9 mouse cellular contexts compared by ENCODE assay signal in genomic region chr10:108113361-108114237, GRCm38 (mm10). TPM values are rescaled to one million over a fixed set of nuclear protein-coding genes. Genes with fewer than 3 reads are reported as not detected.
A peak's percentile ranks its signal among the peaks of the same experiment; 100 is the strongest.
DNase-seq lines count a peak whose midpoint lies in the region; ATAC-seq and TF ChIP-seq lines count a peak whose summit lies in the region.
"Had no signal": no experiment of that assay in that cellular context is flagged by ENCODE, and none has a peak within 500 bp of the region (broad histone marks: within the 10 kb centered on the region; RNA-seq: fewer than 3 reads in every experiment).

No protein-coding gene starts in this region.

- no peaks in the 10 kb centered on the region for H3K9me3 ChIP-seq in kidney, postnatal 0 days (replicated peaks; ENCODE audit: low read length)
- H3K9me3 ChIP-seq in embryonic facial prominence, embryonic 14.5 days (ENCODE audit: control insufficient read depth, low read length): no peaks in the 10 kb centered on the region
- H3K9me3 ChIP-seq in intestine, embryonic 16.5 days (ENCODE audit: control insufficient read depth, low read length): no peaks in the 10 kb centered on the region

- peak overlapping the region; percentile 26; the same call in 1 of the 2 replicates for H3K4me2 ChIP-seq in kidney, postnatal 0 days (ENCODE audit: low read length)
- H3K4me2 ChIP-seq in embryonic facial prominence, embryonic 14.5 days (ENCODE audit: low read depth, low read length): peak overlapping the region; percentile 53
- H3K4me2 ChIP-seq in intestine, embryonic 16.5 days (ENCODE audit: low read depth, low read length): peak overlapping the region; percentile 61

- 61% methylated on average over 17 of the region's 17 CpGs for WGBS in kidney, postnatal 0 days
- WGBS in embryonic facial prominence, embryonic 14.5 days: 33% methylated on average over 17 of the region's 17 CpGs
- WGBS in intestine, embryonic 16.5 days: 26% methylated on average over 17 of the region's 17 CpGs

- intact Hi-C loops in left cerebral cortex, postnatal 25 days (cut with DNase I): no loop called here

- H3K27ac ChIP-seq in kidney, postnatal 0 days: no peak overlapping the region
- H3K27ac ChIP-seq in embryonic facial prominence, embryonic 14.5 days (replicated peaks; ENCODE audit: low read depth, low read length): no peak overlapping the region
- peak overlapping the region; percentile 77 for H3K27ac ChIP-seq in intestine, embryonic 16.5 days (ENCODE audit: low read length)

- no peak overlapping the region for H3K4me3 ChIP-seq in kidney, postnatal 0 days (replicated peaks; ENCODE audit: low read depth, low read length)
- peak overlapping the region; percentile 28 for H3K4me3 ChIP-seq in embryonic facial prominence, embryonic 14.5 days (ENCODE audit: low read depth, low read length)
- H3K4me3 ChIP-seq in intestine, embryonic 16.5 days (ENCODE audit: low read length): peak overlapping the region; percentile 34

- no peaks in the 10 kb centered on the region for H3K36me3 ChIP-seq in kidney, postnatal 0 days (ENCODE audit: insufficient read depth, low read length)
- H3K36me3 ChIP-seq in embryonic facial prominence, embryonic 14.5 days (ENCODE audit: control insufficient read depth, insufficient read depth, low read length): no peaks in the 10 kb centered on the region
- H3K36me3 ChIP-seq in intestine, embryonic 16.5 days (ENCODE audit: control insufficient read depth, insufficient read depth, low read length): no peaks in the 10 kb centered on the region

- H3K4me1 ChIP-seq in kidney, postnatal 0 days (replicated peaks; ENCODE audit: insufficient read depth, low read length): no peaks in the 10 kb centered on the region
- peaks cover 6% of the 10 kb centered on the region for H3K4me1 ChIP-seq in embryonic facial prominence, embryonic 14.5 days (ENCODE audit: control insufficient read depth, insufficient read depth, low read length)
- peaks cover 5% of the 10 kb centered on the region; the same call in 1 of the 2 replicates for H3K4me1 ChIP-seq in intestine, embryonic 16.5 days (ENCODE audit: control insufficient read depth, insufficient read depth, low read length)

- DNase-seq in kidney, postnatal 0 days (ENCODE audit: low spot score): no peak
- no peak for DNase-seq in kidney, adult 18-20 months
- peak; percentile 58 for DNase-seq in embryonic facial prominence, embryonic 14.5 days (ENCODE audit: low spot score)
- DNase-seq in mesoderm, embryonic 11.5 days (ENCODE audit: low read depth, low spot score): peak; percentile 44
- no peak for DNase-seq in left cerebral cortex, postnatal 25 days (ENCODE audit: low spot score in 2 of 2)
- no peak for DNase-seq in left cerebral cortex, adult 8-10 months (ENCODE audit: low spot score in 2 of 2)

- no peak overlapping the region for H3K9ac ChIP-seq in kidney, postnatal 0 days (ENCODE audit: low read depth, low read length)
- 0 out of 2 replicates have a peak overlapping the region, but pooled peaks have one; percentile 40 for H3K9ac ChIP-seq in embryonic facial prominence, embryonic 14.5 days (ENCODE audit: low read depth, low read length)
- H3K9ac ChIP-seq in intestine, embryonic 16.5 days (ENCODE audit: low read depth, low read length): peak overlapping the region; percentile 56; the same call in 1 of the 2 replicates

- ATAC-seq in kidney, postnatal 0 days (replicated peaks; ENCODE audit: low FRiP score, low read depth): no peak
- ATAC-seq in embryonic facial prominence, embryonic 14.5 days (ENCODE audit: low read depth): peak; percentile 55; the same call in 1 of the 2 replicates
- peak; percentile 98 for ATAC-seq in intestine, embryonic 16.5 days
- ATAC-seq in frontal cortex, adult (ENCODE audit: low TSS enrichment): no peak
- ATAC-seq: Patski had no signal

- no peaks in the 10 kb centered on the region for H3K27me3 ChIP-seq in kidney, postnatal 0 days (ENCODE audit: insufficient read depth, low read length)
- H3K27me3 ChIP-seq in embryonic facial prominence, embryonic 14.5 days (replicated peaks; ENCODE audit: control insufficient read depth, insufficient read depth, low read length): no peaks in the 10 kb centered on the region
- H3K27me3 ChIP-seq in intestine, embryonic 16.5 days (replicated peaks; ENCODE audit: control insufficient read depth, insufficient read depth, low read length): no peaks in the 10 kb centered on the region
- H3K27me3 ChIP-seq: Patski had no signal

- no peak for TF ChIP-seq CTCF in kidney, postnatal 0 days (IDR thresholded peaks at IDR 0.05; ENCODE audit: low read depth)

RNA-seq across cellular contexts. Expression of gene Ppp1r12a, which starts 48.4 kb away (rescaled TPM):
- 74.0 and 76.7 TPM in 2 replicates for polyA plus RNA-seq in kidney, postnatal 0 days (2015; fragmentation: Nextera tagmentation; extraction: Ambion mirVana)
- 71.9 and 74.5 TPM in 2 replicates for polyA plus RNA-seq in embryonic facial prominence, embryonic 14.5 days (2014; fragmentation: Nextera tagmentation; extraction: Ambion mirVana)
- 89.6 and 101 TPM in 2 replicates for polyA plus RNA-seq in intestine, embryonic 16.5 days (2015; fragmentation: Nextera tagmentation; extraction: Ambion mirVana)
- 100 to 1,000 TPM; 146 to 147 TPM for total RNA-seq in left cerebral cortex, postnatal 25 days (2021)
- total RNA-seq in left cerebral cortex, adult 8-10 months (2022): 100 to 1,000 TPM; 126 to 141 (median 127) TPM

Comparison
In these comparisons a context has a peak if more than half of its experiments do, and no peak if none do; other contexts are left out.
1. ATAC-seq: peak in embryonic facial prominence, embryonic 14.5 days (single experiment) and intestine, embryonic 16.5 days (single experiment); none in kidney, postnatal 0 days (single experiment) and frontal cortex, adult (single experiment).
2. DNase-seq: peak in embryonic facial prominence, embryonic 14.5 days (single experiment) and mesoderm, embryonic 11.5 days (single experiment); none in kidney, postnatal 0 days (single experiment), kidney, adult 18-20 months (single experiment), left cerebral cortex, postnatal 25 days (0 of 2) and left cerebral cortex, adult 8-10 months (0 of 2).
3. Peak in every context shown above with its lines, with median percentiles within 50 percentile points of each other: H3K4me2 ChIP-seq.